Mouse (Mus musculus): ENCODE measurements around the gene Naa16. TPM values are rescaled to one million over a fixed set of nuclear protein-coding genes. Genes with fewer than 3 reads are reported as not detected.

The Naa16 gene
- polyA plus RNA-seq, 1 experiment from 2014 or later: 42.7 TPM

DNA sequence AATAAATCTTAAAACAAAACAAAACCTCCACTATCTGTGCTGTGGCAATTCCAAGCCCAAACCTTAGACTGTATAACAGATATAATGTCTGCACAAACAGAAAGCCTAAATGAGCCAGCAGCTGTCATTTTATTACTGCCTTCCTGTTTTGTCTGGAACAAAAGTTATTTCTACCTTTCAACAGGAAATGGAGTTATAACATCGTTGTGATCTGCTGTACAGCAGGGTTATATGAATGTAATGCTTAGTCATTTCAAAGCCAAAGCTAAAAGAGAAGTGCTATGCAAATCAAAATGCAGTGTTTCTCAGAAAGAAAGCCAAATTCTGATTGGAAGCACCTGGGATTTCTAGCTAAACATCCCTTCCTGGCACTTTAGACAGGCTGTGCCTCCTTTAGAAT is 2.7 kb upstream of the Naa16 start:
- H3K9me3 ChIP-seq (replicated peaks): no peaks in the 10 kb centered on the region
- H3K27me3 ChIP-seq: no peaks in the 10 kb centered on the region
- H3K27ac ChIP-seq: no peak overlapping the region
- ATAC-seq: no peak
- H3K4me3 ChIP-seq: no peak overlapping the region
- peaks cover 15% of the 10 kb centered on the region for H3K4me1 ChIP-seq
- no peaks in the 10 kb centered on the region for H3K36me3 ChIP-seq (ENCODE audit: poor library complexity, severe bottlenecking)
- 89% methylated on average over 1 of the region's 1 CpGs for WGBS
- no peak overlapping the region for H3K9ac ChIP-seq
- H3K4me2 ChIP-seq: no peak overlapping the region

DNA sequence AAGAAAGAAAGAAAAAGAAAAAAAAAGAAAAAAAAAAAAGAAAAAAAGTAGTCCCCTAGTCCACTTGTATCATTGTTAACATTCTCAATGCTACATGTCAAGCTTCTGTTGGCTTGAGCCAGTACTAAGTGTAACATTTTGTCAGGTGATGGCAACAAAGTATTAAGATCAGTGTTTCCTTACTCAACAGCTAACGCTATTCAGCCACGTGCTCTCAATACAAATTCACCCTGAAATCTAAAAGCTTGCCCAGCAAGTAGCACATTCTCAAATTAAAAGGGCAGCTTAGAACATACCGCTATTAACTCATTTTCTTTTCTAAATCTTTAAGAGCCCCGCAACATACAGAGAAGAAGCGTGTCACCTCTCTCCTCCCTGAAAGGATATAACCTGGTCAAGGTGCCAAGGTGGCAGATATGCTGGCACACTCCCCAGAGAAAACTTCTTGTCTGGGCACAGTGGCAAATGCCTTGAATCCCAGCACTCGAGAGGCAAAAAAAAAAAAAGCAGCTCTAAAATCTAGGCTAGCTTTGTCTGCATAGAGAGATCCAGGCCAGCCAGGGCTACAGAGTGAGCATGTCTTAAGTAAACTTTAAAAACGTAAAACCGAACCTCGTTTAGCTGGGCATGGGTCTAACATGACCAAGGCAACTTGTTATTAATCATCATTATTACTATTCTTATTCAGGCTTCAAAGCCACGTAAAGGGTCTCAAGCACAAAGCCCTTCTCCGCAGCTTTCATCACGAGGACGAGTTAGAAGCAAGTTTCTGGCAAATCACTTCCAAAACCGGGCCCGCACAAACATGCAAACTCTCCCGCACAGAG is 927 bp downstream of the Naa16 start:
- H3K9me3 ChIP-seq (replicated peaks): no peaks in the 10 kb centered on the region
- ATAC-seq: peak; percentile 3; the same call in 1 of the 2 replicates
- no peaks in the 10 kb centered on the region for H3K27me3 ChIP-seq
- H3K4me3 ChIP-seq: peak overlapping the region; percentile 69
- H3K9ac ChIP-seq: peak overlapping the region; percentile 78
- peaks cover 12% of the 10 kb centered on the region for H3K4me1 ChIP-seq
- H3K36me3 ChIP-seq (ENCODE audit: poor library complexity, severe bottlenecking): peaks cover 5% of the 10 kb centered on the region
- under 1% methylated on average over 16 of the region's 16 CpGs for WGBS
- H3K27ac ChIP-seq: peak overlapping the region; percentile 97
- H3K4me2 ChIP-seq: peak overlapping the region; percentile 77

DNA sequence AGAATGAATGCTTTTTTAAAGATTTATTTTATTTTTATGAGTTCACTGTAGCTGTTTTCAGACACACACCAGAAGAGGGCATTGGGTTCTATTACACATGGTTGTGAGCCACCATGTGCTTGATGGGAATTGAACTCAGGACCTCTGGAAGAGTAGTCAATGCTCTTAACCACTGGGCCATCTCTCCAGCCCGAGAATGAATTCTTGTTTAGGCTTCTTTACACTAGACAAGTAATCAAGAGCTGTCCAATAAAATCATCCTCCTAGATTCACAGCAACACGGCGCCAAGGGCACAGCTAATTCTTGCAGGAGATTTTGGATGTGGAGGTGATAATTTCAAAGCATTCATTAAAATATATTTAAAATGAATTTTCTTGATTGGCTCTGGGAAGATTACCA is 2.3 kb downstream of the Naa16 start:
- Histone ChIP-seq H3K9ac (no peak overlapping the region), H3K27ac (no peak overlapping the region), H3K36me3 (ENCODE audit: poor library complexity, severe bottlenecking) (peaks cover 5% of the 10 kb centered on the region), H3K4me3 (no peak overlapping the region), H3K27me3 (no peaks in the 10 kb centered on the region), H3K9me3 (replicated peaks) (no peaks in the 10 kb centered on the region), H3K4me2 (no peak overlapping the region), H3K4me1 (peaks cover 12% of the 10 kb centered on the region)
- WGBS: 98% methylated on average over 3 of the region's 3 CpGs
- ATAC-seq: no peak

DNA sequence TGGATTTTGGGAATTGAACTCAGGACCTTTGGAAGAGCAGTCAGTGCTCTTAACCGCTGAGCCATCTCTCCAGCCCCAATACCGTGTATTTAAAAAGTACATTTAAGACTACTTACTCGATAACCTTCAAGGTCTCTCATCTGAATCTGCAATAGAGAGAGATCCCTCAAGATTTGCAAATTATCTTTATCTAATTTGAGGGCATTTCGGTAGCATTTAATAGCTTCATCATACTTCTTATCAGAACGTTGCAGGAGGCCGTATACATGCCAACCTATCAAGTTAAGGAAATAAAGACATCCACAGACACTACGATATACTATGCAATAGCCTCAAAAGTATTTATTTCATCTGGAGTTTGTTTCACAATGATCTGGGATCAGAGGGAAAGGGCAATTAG is 7.5 kb downstream of the Naa16 start:
- Histone ChIP-seq H3K4me2 (no peak overlapping the region), H3K27me3 (no peaks in the 10 kb centered on the region), H3K4me1 (no peaks in the 10 kb centered on the region), H3K9ac (no peak overlapping the region), H3K36me3 (ENCODE audit: poor library complexity, severe bottlenecking) (peaks cover 37% of the 10 kb centered on the region), H3K4me3 (no peak overlapping the region), H3K9me3 (replicated peaks) (no peaks in the 10 kb centered on the region), H3K27ac (no peak overlapping the region)
- WGBS: 96% methylated on average over 7 of the region's 7 CpGs
- ATAC-seq: no peak

DNA sequence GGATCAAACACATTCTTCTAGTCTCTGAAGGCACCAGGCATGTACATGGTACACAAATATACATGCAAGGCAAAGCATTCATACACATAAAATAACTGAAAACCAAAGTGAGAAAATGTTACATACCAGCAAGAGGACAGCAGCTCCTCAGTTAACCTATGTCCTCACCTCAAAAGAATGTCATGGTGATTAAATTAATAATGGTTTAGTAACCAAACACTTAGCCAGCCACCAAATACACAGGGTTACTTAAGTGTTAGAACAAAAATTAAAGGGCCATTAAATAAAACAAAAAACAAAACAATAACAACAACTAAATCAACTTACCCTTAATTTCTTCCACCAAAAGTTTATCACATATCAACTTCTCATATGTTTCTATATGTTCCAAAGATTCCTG is 13.5 kb downstream of the Naa16 start:
- Histone ChIP-seq H3K27me3 (no peaks in the 10 kb centered on the region), H3K4me3 (no peak overlapping the region), H3K9ac (no peak overlapping the region), H3K4me2 (no peak overlapping the region), H3K36me3 (ENCODE audit: poor library complexity, severe bottlenecking) (peaks cover 35% of the 10 kb centered on the region), H3K4me1 (no peaks in the 10 kb centered on the region), H3K27ac (no peak overlapping the region), H3K9me3 (replicated peaks) (no peaks in the 10 kb centered on the region)
- ATAC-seq: no peak

- Histone ChIP-seq H3K4me3 (no peak overlapping the region), H3K4me2 (no peak overlapping the region), H3K9ac (no peak overlapping the region), H3K27me3 (no peaks in the 10 kb centered on the region), H3K4me1 (no peaks in the 10 kb centered on the region), H3K27ac (no peak overlapping the region), H3K36me3 (ENCODE audit: poor library complexity, severe bottlenecking) (peaks cover 49% of the 10 kb centered on the region), H3K9me3 (replicated peaks) (no peaks in the 10 kb centered on the region)
- WGBS: 93% methylated on average over 2 of the region's 2 CpGs
- no peak for ATAC-seq
Observed at GRCm38 (mm10) chr14:79358055-79358454, 32.5 kb downstream of the Naa16 start.

GRCm38 (mm10) chr14:79346384-79346783 is 44.2 kb downstream of the Naa16 start:
- Histone ChIP-seq H3K4me2 (no peak overlapping the region), H3K4me1 (no peaks in the 10 kb centered on the region), H3K9me3 (replicated peaks) (0 out of 2 replicates have a peak, but pooled peaks cover 5% of the 10 kb centered on the region), H3K4me3 (no peak overlapping the region), H3K27me3 (no peaks in the 10 kb centered on the region), H3K27ac (no peak overlapping the region), H3K36me3 (ENCODE audit: poor library complexity, severe bottlenecking) (peaks cover 57% of the 10 kb centered on the region), H3K9ac (no peak overlapping the region)
- 90% methylated on average over 3 of the region's 3 CpGs for WGBS
- ATAC-seq: no peak

DNA sequence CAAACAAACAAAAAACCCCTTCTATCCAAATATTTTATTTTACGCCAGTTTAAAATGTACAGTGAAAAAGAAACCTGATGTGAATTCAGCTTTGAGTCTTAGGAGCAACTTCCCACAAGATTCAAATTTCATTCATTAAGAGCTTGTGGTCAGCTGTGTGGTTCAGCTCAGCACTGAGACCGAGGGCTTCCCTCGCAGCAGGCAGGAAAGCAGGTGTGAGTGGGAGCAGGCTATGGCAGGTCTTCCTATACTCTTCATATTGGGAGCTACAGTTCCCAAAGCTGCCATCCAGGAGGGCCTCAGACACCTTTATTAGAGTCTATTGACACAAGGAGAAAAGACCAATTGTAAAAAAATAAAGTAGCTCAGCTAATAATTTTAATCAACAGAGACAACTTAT is 55.0 kb downstream of the Naa16 start:
- WGBS: 95% methylated on average over 3 of the region's 3 CpGs
- peaks cover 62% of the 10 kb centered on the region for H3K36me3 ChIP-seq (ENCODE audit: poor library complexity, severe bottlenecking)
- peaks cover 14% of the 10 kb centered on the region; the same call in 1 of the 2 replicates for H3K4me1 ChIP-seq
- no peak overlapping the region for H3K9ac ChIP-seq
- no peak overlapping the region for H3K4me3 ChIP-seq
- no peak overlapping the region for H3K27ac ChIP-seq
- no peak overlapping the region for H3K4me2 ChIP-seq
- no peaks in the 10 kb centered on the region for H3K9me3 ChIP-seq (replicated peaks)
- no peak for ATAC-seq
- no peaks in the 10 kb centered on the region for H3K27me3 ChIP-seq

GRCm38 (mm10) chr14:79331936-79332335 is 58.6 kb downstream of the Naa16 start:
- Histone ChIP-seq H3K4me2 (no peak overlapping the region; the same call in 1 of the 2 replicates), H3K36me3 (ENCODE audit: poor library complexity, severe bottlenecking) (peaks cover 35% of the 10 kb centered on the region), H3K27ac (no peak overlapping the region), H3K4me3 (no peak overlapping the region), H3K27me3 (no peaks in the 10 kb centered on the region), H3K9me3 (replicated peaks) (no peaks in the 10 kb centered on the region), H3K9ac (no peak overlapping the region), H3K4me1 (peaks cover 14% of the 10 kb centered on the region; the same call in 1 of the 2 replicates)
- 68% methylated on average over 7 of the region's 7 CpGs for WGBS
- ATAC-seq: 0 out of 2 replicates have a peak, but pooled peaks have one; percentile 25

GRCm38 (mm10) chr14:79330944-79331561 is 59.5 kb downstream of the Naa16 start:
- Histone ChIP-seq H3K4me3 (peak overlapping the region; percentile 21), H3K27ac (0 out of 2 replicates have a peak overlapping the region, but pooled peaks have one; percentile 14), H3K9ac (peak overlapping the region; percentile 40), H3K27me3 (no peaks in the 10 kb centered on the region), H3K36me3 (ENCODE audit: poor library complexity, severe bottlenecking) (peaks cover 26% of the 10 kb centered on the region), H3K4me1 (peaks cover 14% of the 10 kb centered on the region; the same call in 1 of the 2 replicates), H3K9me3 (replicated peaks) (no peaks in the 10 kb centered on the region), H3K4me2 (peak overlapping the region; percentile 43)
- ATAC-seq: peak; percentile 66
- 52% methylated on average over 16 of the region's 16 CpGs for WGBS

DNA sequence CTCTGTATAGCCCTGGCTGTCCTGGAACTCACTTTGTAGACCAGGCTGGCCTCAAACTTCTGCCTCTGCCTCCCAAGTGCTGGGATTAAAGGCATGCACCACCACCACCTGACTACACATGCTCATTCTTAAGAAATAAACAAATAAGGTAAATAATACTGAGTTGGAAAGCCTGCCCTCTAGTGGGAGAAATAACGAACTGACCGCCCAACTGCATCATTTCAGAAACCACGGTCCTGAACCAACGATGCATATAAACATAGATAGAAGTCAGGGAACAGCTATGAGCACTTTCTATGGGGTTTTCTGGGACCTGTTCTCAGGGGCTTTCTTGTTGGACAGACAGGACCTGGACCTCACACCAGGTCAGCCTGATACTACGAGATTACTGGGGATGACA is 63.5 kb downstream of the Naa16 start:
- Histone ChIP-seq H3K27ac (no peak overlapping the region), H3K27me3 (no peaks in the 10 kb centered on the region), H3K36me3 (ENCODE audit: poor library complexity, severe bottlenecking) (no peaks in the 10 kb centered on the region), H3K9ac (no peak overlapping the region), H3K4me3 (no peak overlapping the region), H3K9me3 (replicated peaks) (no peaks in the 10 kb centered on the region), H3K4me1 (peaks cover 15% of the 10 kb centered on the region; the same call in 1 of the 2 replicates), H3K4me2 (no peak overlapping the region)
- ATAC-seq: no peak
- 27% methylated on average over 5 of the region's 5 CpGs for WGBS

DNA sequence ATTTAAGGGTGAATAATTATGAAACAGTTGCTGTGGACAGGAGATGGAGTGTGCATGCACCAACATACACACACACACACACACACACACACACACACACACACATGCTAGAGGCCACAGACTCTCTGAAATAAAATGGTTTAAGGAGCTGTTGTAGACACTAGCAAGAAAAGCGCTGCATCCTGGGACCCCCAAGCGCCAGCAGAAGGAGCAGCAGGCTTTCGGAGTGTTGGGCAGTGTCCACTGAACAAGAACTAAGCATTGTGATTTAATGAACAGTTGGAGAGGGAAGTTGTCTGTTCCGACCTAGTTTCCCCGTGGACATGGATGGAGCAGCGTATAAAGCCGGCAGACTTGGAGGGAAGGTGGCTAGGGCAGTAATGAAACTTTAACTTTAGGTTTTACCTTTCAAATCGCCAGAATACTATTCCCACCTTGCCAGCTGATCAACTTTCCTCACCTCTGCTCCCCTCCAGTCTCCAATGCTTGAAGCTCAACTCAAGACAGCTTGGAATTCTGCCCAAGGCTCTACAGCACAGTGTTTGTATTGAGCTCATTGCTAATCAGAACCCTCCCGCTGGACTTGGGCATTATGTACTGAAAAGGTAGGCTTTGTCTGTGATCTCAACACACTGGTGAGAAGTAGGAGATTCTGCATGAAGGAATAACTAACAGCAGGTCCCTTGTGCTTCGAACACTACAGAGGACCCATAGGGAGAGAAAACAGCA is 66.3 kb downstream of the Naa16 start:
- 66% methylated on average over 10 of the region's 10 CpGs for WGBS
- no peaks in the 10 kb centered on the region for H3K36me3 ChIP-seq (ENCODE audit: poor library complexity, severe bottlenecking)
- no peaks in the 10 kb centered on the region for H3K9me3 ChIP-seq (replicated peaks)
- no peak overlapping the region for H3K4me2 ChIP-seq
- no peak overlapping the region for H3K9ac ChIP-seq
- peak; percentile 37; the same call in 1 of the 2 replicates for ATAC-seq
- H3K27ac ChIP-seq: 0 out of 2 replicates have a peak overlapping the region, but pooled peaks have one; percentile 41
- H3K4me1 ChIP-seq: peaks cover 6% of the 10 kb centered on the region; the same call in 1 of the 2 replicates
- H3K27me3 ChIP-seq: no peaks in the 10 kb centered on the region
- H3K4me3 ChIP-seq: no peak overlapping the region
